Mouse (Mus musculus): ENCODE data around the gene Aco1. TPM values are rescaled to one million over a fixed set of nuclear protein-coding genes. Genes with fewer than 3 reads are reported as not detected.

Gene Aco1
- polyA plus RNA-seq, 1 experiment from 2014 or later: 65.4 TPM

DNA sequence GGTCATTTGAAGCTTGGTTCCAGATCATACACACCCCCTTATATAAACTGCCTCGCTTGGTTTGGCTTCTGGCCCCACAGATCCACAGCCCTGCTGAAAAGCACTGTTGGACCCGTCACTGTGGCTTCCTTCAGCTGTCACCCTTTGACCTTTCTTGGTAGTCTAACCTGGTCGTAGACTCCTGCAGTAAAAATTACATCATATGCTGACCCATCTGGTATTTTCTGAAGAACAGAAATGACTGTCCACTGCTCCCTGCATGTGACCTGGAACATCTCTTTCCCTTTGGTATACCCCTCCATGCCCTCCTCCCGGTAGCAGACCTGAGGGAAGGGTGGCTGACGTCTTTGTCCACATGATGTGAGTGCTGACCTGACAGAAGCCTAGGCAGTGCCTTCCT, 41.6 kb downstream of the Aco1 start:
- H3K36me3 ChIP-seq (ENCODE audit: control insufficient read depth, insufficient read depth, low read length): no peaks in the 10 kb centered on the region
- WGBS: 90% methylated on average over 5 of the region's 5 CpGs
- H3K4me3 ChIP-seq (ENCODE audit: low read depth, low read length): no peak overlapping the region
- no peaks in the 10 kb centered on the region for H3K9me3 ChIP-seq (ENCODE audit: control insufficient read depth, low read length)
- H3K9ac ChIP-seq (ENCODE audit: low read length): no peak overlapping the region
- H3K27me3 ChIP-seq (ENCODE audit: control insufficient read depth, insufficient read depth, low read length): no peaks in the 10 kb centered on the region
- no peak overlapping the region for H3K27ac ChIP-seq (ENCODE audit: low read depth, low read length)
- H3K4me1 ChIP-seq (ENCODE audit: control insufficient read depth, insufficient read depth, low read length): no peaks in the 10 kb centered on the region
- ATAC-seq (ENCODE audit: insufficient read depth, low FRiP score, low TSS enrichment) (no peak), DNase-seq (ENCODE audit: low spot score) (no peak)
- no peak overlapping the region for H3K4me2 ChIP-seq (ENCODE audit: low read depth)

DNA sequence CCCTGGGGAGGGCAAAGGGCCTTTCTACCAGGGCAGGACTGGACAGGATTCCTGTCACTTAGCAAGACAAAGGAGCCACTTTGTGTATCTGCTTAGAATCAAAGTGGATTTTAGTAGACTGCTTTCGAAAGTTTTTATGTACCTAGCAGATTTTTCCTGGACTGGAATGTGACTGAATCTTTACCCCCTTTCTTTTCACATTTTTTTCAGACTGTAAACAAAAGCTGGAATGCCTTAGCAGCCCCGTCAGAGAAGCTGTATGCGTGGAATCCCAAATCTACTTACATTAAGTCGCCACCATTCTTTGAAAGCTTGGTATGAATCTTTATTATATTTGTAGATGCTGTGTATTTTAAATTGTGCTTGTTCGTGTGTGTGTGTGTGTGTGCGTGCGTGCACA, 45.1 kb downstream of the Aco1 start:
- Histone ChIP-seq H3K4me3 (ENCODE audit: low read depth, low read length) (no peak overlapping the region), H3K36me3 (ENCODE audit: control insufficient read depth, insufficient read depth, low read length) (peaks cover 3% of the 10 kb centered on the region), H3K9ac (ENCODE audit: low read length) (no peak overlapping the region), H3K27ac (ENCODE audit: low read depth, low read length) (no peak overlapping the region), H3K4me1 (ENCODE audit: control insufficient read depth, insufficient read depth, low read length) (no peaks in the 10 kb centered on the region), H3K4me2 (ENCODE audit: low read depth) (no peak overlapping the region), H3K27me3 (ENCODE audit: control insufficient read depth, insufficient read depth, low read length) (no peaks in the 10 kb centered on the region), H3K9me3 (ENCODE audit: control insufficient read depth, low read length) (no peaks in the 10 kb centered on the region)
- ATAC-seq (ENCODE audit: insufficient read depth, low FRiP score, low TSS enrichment) (no peak), DNase-seq (ENCODE audit: low spot score) (no peak)
- WGBS: 94% methylated on average over 7 of the region's 7 CpGs

DNA sequence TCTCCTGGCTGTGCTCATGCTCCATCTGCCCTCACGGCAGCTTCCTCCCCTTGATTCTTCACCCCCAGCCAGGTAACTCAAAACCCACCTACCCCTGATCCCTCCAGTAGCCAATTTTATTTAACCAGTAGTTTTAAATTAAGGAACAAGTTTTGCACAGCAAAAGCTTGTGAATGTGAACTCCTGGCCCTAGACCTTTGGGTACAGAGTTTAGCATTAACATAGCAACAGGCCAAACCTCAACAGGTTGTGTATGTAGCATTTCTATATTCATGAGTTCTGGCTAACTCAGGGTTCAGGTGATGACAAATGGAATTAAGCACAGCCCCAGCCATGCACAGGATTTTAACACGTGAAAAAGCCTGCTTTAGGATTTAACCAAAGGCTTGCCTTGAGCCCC, 49.4 kb downstream of the Aco1 start:
- H3K36me3 ChIP-seq (ENCODE audit: control insufficient read depth, insufficient read depth, low read length): peaks cover 7% of the 10 kb centered on the region

DNA sequence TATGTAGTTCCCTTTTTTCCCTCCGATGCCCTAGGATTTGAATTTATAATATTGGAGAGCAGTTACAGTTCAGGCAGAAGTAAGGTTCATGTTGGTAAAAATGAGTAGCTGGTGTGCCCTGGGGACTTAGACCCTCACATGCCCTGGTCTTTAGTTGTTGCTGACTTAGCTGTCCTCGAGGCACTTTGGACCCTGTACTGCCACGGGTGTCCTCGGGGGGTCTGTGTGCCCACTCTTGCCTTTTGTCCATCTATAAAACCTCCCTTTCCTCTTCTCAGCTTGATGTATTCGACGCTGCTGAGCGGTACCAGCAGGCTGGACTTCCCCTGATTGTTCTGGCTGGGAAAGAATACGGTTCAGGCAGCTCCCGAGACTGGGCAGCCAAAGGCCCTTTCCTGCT, 50.6 kb downstream of the Aco1 start:
- Histone ChIP-seq H3K4me3 (ENCODE audit: low read depth, low read length) (no peak overlapping the region), H3K4me1 (ENCODE audit: control insufficient read depth, insufficient read depth, low read length) (no peaks in the 10 kb centered on the region), H3K9me3 (ENCODE audit: control insufficient read depth, low read length) (no peaks in the 10 kb centered on the region), H3K9ac (ENCODE audit: low read length) (no peak overlapping the region), H3K27ac (ENCODE audit: low read depth, low read length) (no peak overlapping the region), H3K27me3 (ENCODE audit: control insufficient read depth, insufficient read depth, low read length) (no peaks in the 10 kb centered on the region), H3K4me2 (ENCODE audit: low read depth) (no peak overlapping the region), H3K36me3 (ENCODE audit: control insufficient read depth, insufficient read depth, low read length) (peaks cover 9% of the 10 kb centered on the region)
- DNase-seq (ENCODE audit: low spot score) (no peak), ATAC-seq (ENCODE audit: insufficient read depth, low FRiP score, low TSS enrichment) (no peak)
- WGBS: 83% methylated on average over 9 of the region's 9 CpGs

More for the DNA sequence above, 49.4 kb downstream of the Aco1 start:
- no peak overlapping the region for H3K9ac ChIP-seq (ENCODE audit: low read length)
- H3K4me3 ChIP-seq (ENCODE audit: low read depth, low read length): no peak overlapping the region
- no peak overlapping the region for H3K27ac ChIP-seq (ENCODE audit: low read depth, low read length)
- H3K9me3 ChIP-seq (ENCODE audit: control insufficient read depth, low read length): no peaks in the 10 kb centered on the region
- DNase-seq (ENCODE audit: low spot score): no peak
- no peak for ATAC-seq (ENCODE audit: insufficient read depth, low FRiP score, low TSS enrichment)
- H3K4me2 ChIP-seq (ENCODE audit: low read depth): no peak overlapping the region
- H3K27me3 ChIP-seq (ENCODE audit: control insufficient read depth, insufficient read depth, low read length): no peaks in the 10 kb centered on the region
- 77% methylated on average over 2 of the region's 2 CpGs for whole genome bisulfite sequencing
- no peaks in the 10 kb centered on the region for H3K4me1 ChIP-seq (ENCODE audit: control insufficient read depth, insufficient read depth, low read length)

DNA sequence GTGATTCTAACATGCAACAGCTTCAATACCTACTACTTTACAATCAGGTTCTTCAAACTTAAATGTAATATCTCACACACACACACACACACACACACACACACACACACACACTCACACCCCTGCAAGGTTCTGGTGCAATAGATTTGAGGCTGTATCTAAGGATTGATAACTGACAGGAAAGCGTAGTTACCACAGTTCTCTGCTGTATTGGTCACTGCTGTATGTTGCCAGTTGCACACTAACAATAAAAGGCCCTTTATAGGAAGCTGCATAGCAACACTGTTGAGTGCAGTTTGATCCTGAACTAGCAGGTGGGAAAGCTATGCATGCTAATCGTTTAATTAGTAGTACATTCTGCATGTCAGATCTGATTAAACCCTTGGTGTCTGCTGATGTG, 52.5 kb downstream of the Aco1 start:
- H3K36me3 ChIP-seq (ENCODE audit: control insufficient read depth, insufficient read depth, low read length): peaks cover 6% of the 10 kb centered on the region
- no peak overlapping the region for H3K4me2 ChIP-seq (ENCODE audit: low read depth)
- no peak overlapping the region for H3K27ac ChIP-seq (ENCODE audit: low read depth, low read length)
- H3K4me1 ChIP-seq (ENCODE audit: control insufficient read depth, insufficient read depth, low read length): no peaks in the 10 kb centered on the region
- no peaks in the 10 kb centered on the region for H3K9me3 ChIP-seq (ENCODE audit: control insufficient read depth, low read length)
- DNase-seq (ENCODE audit: low spot score) (no peak), ATAC-seq (ENCODE audit: insufficient read depth, low FRiP score, low TSS enrichment) (no peak)
- H3K9ac ChIP-seq (ENCODE audit: low read length): no peak overlapping the region
- no peak overlapping the region for H3K4me3 ChIP-seq (ENCODE audit: low read depth, low read length)
- no peaks in the 10 kb centered on the region for H3K27me3 ChIP-seq (ENCODE audit: control insufficient read depth, insufficient read depth, low read length)
- WGBS: 87% methylated on average over 2 of the region's 2 CpGs

DNA sequence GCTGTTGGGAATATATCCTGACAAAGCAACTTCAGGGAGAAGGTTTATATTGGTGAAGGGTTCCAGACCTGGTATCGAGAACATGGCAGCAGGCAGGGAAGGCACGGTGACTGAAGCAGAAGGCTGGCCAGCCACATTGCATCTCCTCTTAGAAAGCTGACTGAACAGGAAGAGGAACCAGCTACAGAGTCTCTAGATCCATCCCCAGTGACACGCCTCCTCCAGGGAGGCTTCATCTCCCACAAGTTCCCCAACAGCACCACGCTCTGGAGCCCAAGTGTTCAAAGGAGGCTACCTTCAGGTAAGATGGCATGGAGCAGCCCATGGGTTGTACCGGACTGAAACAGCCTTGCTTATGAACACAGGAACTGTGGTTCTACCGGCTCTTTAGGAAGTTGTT, 59.3 kb downstream of the Aco1 start:
- Histone ChIP-seq H3K27ac (ENCODE audit: low read depth, low read length) (no peak overlapping the region), H3K9ac (ENCODE audit: low read length) (no peak overlapping the region), H3K4me2 (ENCODE audit: low read depth) (no peak overlapping the region), H3K4me3 (ENCODE audit: low read depth, low read length) (no peak overlapping the region), H3K27me3 (ENCODE audit: control insufficient read depth, insufficient read depth, low read length) (no peaks in the 10 kb centered on the region), H3K36me3 (ENCODE audit: control insufficient read depth, insufficient read depth, low read length) (0 out of 2 replicates have a peak, but pooled peaks cover 2% of the 10 kb centered on the region), H3K4me1 (ENCODE audit: control insufficient read depth, insufficient read depth, low read length) (no peaks in the 10 kb centered on the region), H3K9me3 (ENCODE audit: control insufficient read depth, low read length) (no peaks in the 10 kb centered on the region)
- DNase-seq (ENCODE audit: low spot score) (no peak), ATAC-seq (ENCODE audit: insufficient read depth, low FRiP score, low TSS enrichment) (no peak)
- 91% methylated on average over 6 of the region's 6 CpGs for WGBS

DNA sequence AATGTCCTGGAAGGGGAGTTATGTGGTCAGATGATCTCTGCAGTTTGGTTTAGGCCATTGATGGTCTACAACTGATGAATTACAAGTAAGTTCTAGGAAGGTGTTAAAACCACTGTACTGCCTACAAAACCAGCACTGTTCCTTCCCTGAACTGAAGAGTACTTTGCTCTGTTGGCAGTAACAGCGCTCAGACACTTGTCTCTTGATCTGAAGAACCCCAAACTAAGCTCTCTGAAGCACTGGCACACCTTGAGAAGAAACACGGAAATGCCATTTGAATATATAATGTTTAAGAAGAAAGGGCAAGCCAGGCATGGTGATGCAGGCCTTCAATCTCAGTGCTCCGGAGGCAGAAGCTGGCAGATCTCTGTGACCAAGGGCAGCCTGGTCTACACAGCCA, 61.5 kb downstream of the Aco1 start:
- Histone ChIP-seq H3K4me2 (ENCODE audit: low read depth) (no peak overlapping the region), H3K27ac (ENCODE audit: low read depth, low read length) (no peak overlapping the region), H3K27me3 (ENCODE audit: control insufficient read depth, insufficient read depth, low read length) (no peaks in the 10 kb centered on the region), H3K36me3 (ENCODE audit: control insufficient read depth, insufficient read depth, low read length) (no peaks in the 10 kb centered on the region), H3K4me3 (ENCODE audit: low read depth, low read length) (no peak overlapping the region), H3K4me1 (ENCODE audit: control insufficient read depth, insufficient read depth, low read length) (no peaks in the 10 kb centered on the region), H3K9me3 (ENCODE audit: control insufficient read depth, low read length) (no peaks in the 10 kb centered on the region), H3K9ac (ENCODE audit: low read length) (no peak overlapping the region)
- DNase-seq (ENCODE audit: low spot score): no peak
- 93% methylated on average over 3 of the region's 3 CpGs for WGBS
- no peak for ATAC-seq (ENCODE audit: insufficient read depth, low FRiP score, low TSS enrichment)

DNA sequence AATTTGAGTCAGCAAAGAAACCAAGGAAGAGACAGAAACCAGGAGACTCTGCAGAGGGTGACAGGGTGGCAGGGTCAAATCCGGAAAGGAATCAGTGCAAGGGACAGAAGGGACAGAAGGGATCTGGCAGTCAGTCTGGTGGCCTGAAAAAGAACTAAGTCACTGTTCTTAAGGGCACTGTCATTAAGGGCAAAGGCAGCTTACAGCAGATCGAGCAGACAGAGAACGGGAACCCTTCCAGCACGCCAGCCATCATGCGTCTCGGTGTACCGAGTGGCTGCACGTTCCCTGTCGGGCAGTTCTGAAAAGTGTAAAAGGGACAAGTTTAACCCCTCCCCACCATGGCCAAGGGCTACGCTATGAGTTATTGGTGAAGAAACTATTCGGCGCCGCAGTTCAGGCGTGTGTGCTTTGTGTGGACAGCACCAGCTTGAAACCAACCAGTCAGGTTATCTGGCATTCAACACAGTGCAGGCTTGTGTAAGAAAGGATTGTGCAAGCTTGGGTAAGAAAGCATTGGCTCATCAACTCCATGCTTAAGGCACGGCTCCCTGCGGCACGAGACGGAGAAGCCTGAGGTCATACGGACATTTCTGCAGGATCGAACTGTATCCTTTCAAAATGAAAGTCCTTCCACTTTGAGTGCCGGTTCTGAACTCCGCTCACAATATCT, 62.5 kb downstream of the Aco1 start:
- Histone ChIP-seq H3K4me3 (ENCODE audit: low read depth, low read length) (no peak overlapping the region), H3K9ac (ENCODE audit: low read length) (no peak overlapping the region), H3K4me2 (ENCODE audit: low read depth) (no peak overlapping the region), H3K27ac (ENCODE audit: low read depth, low read length) (no peak overlapping the region), H3K36me3 (ENCODE audit: control insufficient read depth, insufficient read depth, low read length) (no peaks in the 10 kb centered on the region), H3K9me3 (ENCODE audit: control insufficient read depth, low read length) (no peaks in the 10 kb centered on the region), H3K27me3 (ENCODE audit: control insufficient read depth, insufficient read depth, low read length) (no peaks in the 10 kb centered on the region), H3K4me1 (ENCODE audit: control insufficient read depth, insufficient read depth, low read length) (no peaks in the 10 kb centered on the region)
- no peak for ATAC-seq (ENCODE audit: insufficient read depth, low FRiP score, low TSS enrichment)
- 92% methylated on average over 22 of the region's 22 CpGs for WGBS
- DNase-seq (ENCODE audit: low spot score): no peak

DNA sequence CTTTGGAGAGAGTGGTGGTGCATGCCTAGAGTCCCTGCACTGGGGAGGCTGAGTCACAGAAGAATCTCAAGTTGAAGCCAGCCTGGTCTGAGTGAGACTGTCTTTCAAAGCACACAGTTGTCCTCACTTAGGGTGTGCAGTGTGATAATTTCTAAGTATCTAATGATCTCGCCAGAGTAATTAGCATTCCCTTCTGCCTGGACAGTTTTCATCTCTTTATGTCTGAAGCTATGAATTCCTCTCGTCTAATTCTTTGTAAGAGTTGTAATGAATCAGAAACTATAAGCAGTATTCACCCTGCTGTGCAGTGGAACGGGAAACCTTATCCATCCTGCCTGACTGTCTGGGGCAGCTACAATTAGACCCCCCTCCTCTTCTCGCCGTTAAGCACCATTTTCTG, 64.8 kb downstream of the Aco1 start:
- ATAC-seq (ENCODE audit: insufficient read depth, low FRiP score, low TSS enrichment): no peak

More for the DNA sequence above, 64.8 kb downstream of the Aco1 start:
- no peak overlapping the region for H3K27ac ChIP-seq (ENCODE audit: low read depth, low read length)
- no peak overlapping the region for H3K4me3 ChIP-seq (ENCODE audit: low read depth, low read length)
- no peaks in the 10 kb centered on the region for H3K4me1 ChIP-seq (ENCODE audit: control insufficient read depth, insufficient read depth, low read length)
- no peaks in the 10 kb centered on the region for H3K36me3 ChIP-seq (ENCODE audit: control insufficient read depth, insufficient read depth, low read length)
- DNase-seq (ENCODE audit: low spot score): no peak
- no peak overlapping the region for H3K9ac ChIP-seq (ENCODE audit: low read length)
- 73% methylated on average over 5 of the region's 5 CpGs for WGBS
- H3K9me3 ChIP-seq (ENCODE audit: control insufficient read depth, low read length): no peaks in the 10 kb centered on the region
- H3K4me2 ChIP-seq (ENCODE audit: low read depth): no peak overlapping the region
- no peaks in the 10 kb centered on the region for H3K27me3 ChIP-seq (ENCODE audit: control insufficient read depth, insufficient read depth, low read length)

All from neural tube, embryonic 11.5 days (tissue).